Mouse (Mus musculus) megakaryocyte, embryonic 14.5 days (primary cell): ENCODE data around the gene Fgf8. TPM values are rescaled to one million over a fixed set of nuclear protein-coding genes. Genes with fewer than 3 reads are reported as not detected.

Experiments
- H3K27me3 ChIP-seq: replicated peaks from 2 replicates; pipeline ENCODE3; 2012; ENCODE audit warnings: inconsistent platforms
- H3K36me3 ChIP-seq: replicated peaks from 2 replicates; pipeline ENCODE3; 2012; ENCODE audit warnings: low read length, inconsistent platforms, mixed read lengths
- H3K4me1 ChIP-seq: 2 replicates; pipeline ENCODE4 v1.6.1; 2012; ENCODE audit warnings: inconsistent platforms
- H3K4me3 ChIP-seq: replicated peaks from 2 replicates; pipeline ENCODE3; 2012; ENCODE audit warnings: moderate library complexity, mild to moderate bottlenecking, inconsistent platforms
- H3K9me3 ChIP-seq: 2 replicates; pipeline ENCODE4 v1.6.1; 2012; ENCODE audit warnings: inconsistent platforms
- FLI1 ChIP-seq: IDR thresholded peaks from 2 replicates; pipeline ENCODE4 v1.6.1; 2012; ENCODE audit warnings: low read length, inconsistent platforms, mixed read lengths
- GATA1 ChIP-seq: IDR thresholded peaks from 3 replicates; pipeline ENCODE4 v1.6.1; 2012; ENCODE audit warnings: mixed read lengths, low read length, inconsistent platforms, borderline replicate concordance
- polyA plus RNA-seq: library from polyadenylated mRNA; stranded (reverse); fragments of >175 nt; gene quantifications from 2 replicates; pipeline ENCODE4 v1.2.3, GENCODE M21; 2012; ENCODE audit warnings: low replicate concordance; ENCODE audit not compliant: insufficient read depth

Fgf8 gene
- polyA plus RNA-seq, 1 experiment: not detected

DNA sequence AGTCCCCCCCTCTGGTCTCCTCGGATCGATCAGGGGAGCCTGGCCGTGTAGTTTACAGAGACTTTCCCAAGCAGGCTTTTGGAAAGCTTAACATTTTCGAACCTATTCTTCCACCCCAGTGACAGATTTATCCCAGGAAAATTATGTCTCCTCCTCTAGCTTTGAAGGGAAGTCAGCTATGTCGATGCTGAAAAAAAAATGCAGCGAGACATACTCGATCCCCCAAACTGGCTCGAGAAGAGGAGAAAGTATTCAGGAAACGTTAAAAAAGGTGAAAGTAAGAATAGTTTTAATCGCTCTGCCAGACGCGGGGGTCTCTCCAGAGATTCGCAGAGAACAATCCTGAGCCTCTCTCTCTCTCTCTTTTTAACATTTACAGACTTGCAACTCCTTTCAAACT is 2.5 kb downstream of the Fgf8 start:
- peaks cover 26% of the 10 kb centered on the region for H3K4me1 ChIP-seq
- H3K4me3 ChIP-seq: no peak overlapping the region
- no peaks in the 10 kb centered on the region for H3K9me3 ChIP-seq
- TF ChIP-seq GATA1 (no peak), FLI1 (no peak)
- peaks cover 97% of the 10 kb centered on the region for H3K27me3 ChIP-seq
- H3K36me3 ChIP-seq: no peaks in the 10 kb centered on the region

GRCm38 (mm10) chr19:45738521-45738920 is 4.2 kb downstream of the Fgf8 start:
- TF ChIP-seq FLI1 (no peak), GATA1 (no peak)
- Histone ChIP-seq H3K4me3 (no peak overlapping the region), H3K27me3 (peaks cover 98% of the 10 kb centered on the region), H3K4me1 (peaks cover 26% of the 10 kb centered on the region), H3K36me3 (no peaks in the 10 kb centered on the region), H3K9me3 (no peaks in the 10 kb centered on the region)

DNA sequence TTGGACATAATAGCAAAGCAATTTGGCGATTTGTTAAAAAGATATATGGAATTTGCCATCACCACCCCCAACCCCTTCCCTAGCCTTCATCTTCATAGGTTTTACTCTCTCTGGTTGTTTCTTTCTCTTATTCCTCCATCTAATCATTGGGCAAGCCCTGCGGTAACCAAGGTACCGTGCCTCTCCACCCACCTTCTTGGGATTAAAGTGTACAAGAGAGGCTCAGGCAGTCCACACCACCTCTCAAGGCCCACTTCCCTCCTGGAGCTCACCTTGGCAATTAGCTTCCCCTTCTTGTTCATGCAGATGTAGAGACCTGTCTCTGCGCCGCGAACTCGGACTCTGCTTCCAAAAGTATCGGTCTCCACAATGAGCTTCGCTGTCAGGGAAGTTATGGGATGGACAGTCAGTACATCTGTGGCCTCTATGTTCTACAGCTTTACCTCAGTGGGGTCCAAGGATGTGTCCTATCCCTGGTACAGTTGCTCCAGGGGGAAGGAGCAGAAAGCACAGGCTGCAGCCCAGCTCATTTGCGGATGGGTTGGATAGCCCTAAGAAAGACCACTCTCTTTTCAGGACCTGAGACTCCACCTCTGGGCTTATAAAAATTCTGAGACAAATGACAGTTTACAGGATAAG is 4.8 kb downstream of the Fgf8 start:
- Histone ChIP-seq H3K36me3 (no peaks in the 10 kb centered on the region), H3K27me3 (peaks cover 97% of the 10 kb centered on the region), H3K9me3 (no peaks in the 10 kb centered on the region), H3K4me1 (peaks cover 26% of the 10 kb centered on the region), H3K4me3 (no peak overlapping the region)
- TF ChIP-seq GATA1 (no peak), FLI1 (no peak)

DNA sequence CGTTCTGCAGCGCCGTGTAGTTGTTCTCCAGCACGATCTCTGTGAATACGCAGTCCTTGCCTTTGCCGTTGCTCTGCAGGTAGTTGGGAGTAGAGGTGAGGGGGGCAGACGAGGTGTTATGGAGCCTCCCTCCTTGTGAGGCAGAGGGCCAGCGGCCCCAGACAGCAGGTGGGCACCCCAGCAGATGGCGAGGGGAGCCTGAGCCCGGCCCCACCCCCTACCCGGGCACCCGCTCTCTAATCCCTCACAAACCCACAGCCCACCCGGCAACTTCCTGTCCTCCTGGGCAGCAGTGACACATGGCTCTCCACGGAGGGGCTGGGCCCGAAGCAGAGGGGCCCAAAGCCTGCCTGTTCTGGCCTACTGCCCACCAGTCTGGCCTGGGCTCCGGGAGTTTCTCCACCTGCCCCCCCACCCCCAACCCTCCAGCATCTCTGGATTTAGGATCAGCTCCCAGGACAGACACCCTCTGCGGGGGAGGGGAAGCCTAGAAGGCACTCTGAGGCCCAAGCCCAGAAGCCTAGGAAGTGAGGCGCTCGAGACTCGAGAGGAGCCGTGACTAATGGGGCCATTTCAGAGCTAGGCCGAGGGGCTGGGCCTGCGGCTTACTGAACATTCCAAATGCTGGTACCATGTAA is 5.4 kb downstream of the Fgf8 start:
- Histone ChIP-seq H3K36me3 (no peaks in the 10 kb centered on the region), H3K4me3 (peak overlapping the region; percentile 74), H3K4me1 (peaks cover 23% of the 10 kb centered on the region), H3K27me3 (peaks cover 98% of the 10 kb centered on the region), H3K9me3 (no peaks in the 10 kb centered on the region)
- no peak for TF ChIP-seq GATA1
- no peak for TF ChIP-seq FLI1

DNA sequence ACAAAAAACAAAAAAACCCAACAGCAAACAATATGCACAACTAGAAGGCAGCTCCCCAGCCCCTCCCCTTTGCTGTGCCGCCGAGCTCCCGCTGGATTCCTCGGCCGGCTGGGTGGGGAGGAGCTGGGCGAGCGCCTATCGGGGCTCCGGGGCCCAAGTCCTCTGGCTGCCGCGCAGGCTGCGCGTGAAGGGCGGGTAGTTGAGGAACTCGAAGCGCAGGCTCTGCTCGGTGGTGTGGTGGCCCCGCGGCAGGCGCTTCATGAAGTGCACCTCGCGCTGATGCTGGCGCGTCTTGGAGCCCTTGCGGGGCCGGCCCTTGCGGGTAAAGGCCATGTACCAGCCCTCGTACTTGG is 5.9 kb downstream of the Fgf8 start:
- H3K27me3 ChIP-seq: peaks cover 97% of the 10 kb centered on the region
- peak overlapping the region; percentile 74 for H3K4me3 ChIP-seq
- H3K9me3 ChIP-seq: no peaks in the 10 kb centered on the region
- no peaks in the 10 kb centered on the region for H3K36me3 ChIP-seq
- no peak for TF ChIP-seq FLI1
- TF ChIP-seq GATA1: no peak
- H3K4me1 ChIP-seq: peaks cover 18% of the 10 kb centered on the region

- Histone ChIP-seq H3K4me3 (no peak overlapping the region), H3K9me3 (no peaks in the 10 kb centered on the region), H3K4me1 (peaks cover 12% of the 10 kb centered on the region), H3K36me3 (no peaks in the 10 kb centered on the region), H3K27me3 (peaks cover 97% of the 10 kb centered on the region)
- no peak for TF ChIP-seq FLI1
These were observed 6.5 kb downstream of the Fgf8 start for GRCm38 (mm10) chr19:45736241-45736640.

- peaks cover 97% of the 10 kb centered on the region for H3K27me3 ChIP-seq
These were observed 8.0 kb downstream of the Fgf8 start for GRCm38 (mm10) chr19:45734762-45735161.

GRCm38 (mm10) chr19:45734191-45734590 is 8.5 kb downstream of the Fgf8 start:
- Histone ChIP-seq H3K4me1 (peaks cover 8% of the 10 kb centered on the region), H3K27me3 (peaks cover 94% of the 10 kb centered on the region), H3K36me3 (no peaks in the 10 kb centered on the region), H3K4me3 (no peak overlapping the region), H3K9me3 (no peaks in the 10 kb centered on the region)
- no peak for TF ChIP-seq GATA1
- TF ChIP-seq FLI1: no peak

More at GRCm38 (mm10) chr19:45734762-45735161, 8.0 kb downstream of the Fgf8 start:
- no peaks in the 10 kb centered on the region for H3K9me3 ChIP-seq
- H3K4me1 ChIP-seq: peaks cover 8% of the 10 kb centered on the region
- TF ChIP-seq FLI1 (no peak), GATA1 (no peak)
- no peaks in the 10 kb centered on the region for H3K36me3 ChIP-seq
- no peak overlapping the region for H3K4me3 ChIP-seq

GRCm38 (mm10) chr19:45733564-45733963 is 9.2 kb downstream of the Fgf8 start:
- peaks cover 92% of the 10 kb centered on the region for H3K27me3 ChIP-seq
- no peak overlapping the region for H3K4me3 ChIP-seq
- peaks cover 8% of the 10 kb centered on the region for H3K4me1 ChIP-seq
- no peak for TF ChIP-seq GATA1
- TF ChIP-seq FLI1: no peak
- H3K36me3 ChIP-seq: no peaks in the 10 kb centered on the region
- no peaks in the 10 kb centered on the region for H3K9me3 ChIP-seq

DNA sequence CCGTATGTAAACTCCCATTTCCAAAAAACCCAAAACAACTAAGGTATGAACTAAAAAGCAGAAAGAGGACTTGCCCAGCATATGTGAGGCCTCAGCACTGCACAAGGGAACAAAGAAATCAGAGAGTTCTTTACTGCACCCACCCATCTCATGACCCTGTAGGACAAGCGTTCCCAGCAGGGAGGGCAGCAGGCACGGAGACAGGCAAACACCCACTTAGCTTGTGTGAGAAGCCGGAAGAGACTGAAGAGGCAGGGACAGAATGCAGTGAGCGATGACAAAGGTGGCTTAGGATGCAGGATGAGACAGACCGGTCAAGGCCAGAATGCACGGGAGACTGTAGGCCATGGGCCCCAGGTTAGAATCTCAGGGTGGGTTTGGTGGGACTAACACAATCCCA is 11.1 kb downstream of the Fgf8 start:
- no peak for TF ChIP-seq FLI1
- TF ChIP-seq GATA1: no peak
- Histone ChIP-seq H3K4me1 (no peaks in the 10 kb centered on the region), H3K36me3 (no peaks in the 10 kb centered on the region), H3K9me3 (no peaks in the 10 kb centered on the region), H3K27me3 (peaks cover 88% of the 10 kb centered on the region), H3K4me3 (no peak overlapping the region)
